Mouse (Mus musculus) midbrain, embryonic 16.5 days (tissue): ENCODE results near the gene Pafah1b2. TPM values are rescaled to one million over a fixed set of nuclear protein-coding genes. Genes with fewer than 3 reads are reported as not detected.

Source experiments
- ATAC-seq: fragments of 200-750 bp; cut with Nextera tagmentation; 2 replicates; pipeline ENCODE4 v1.8.0; 2017; ENCODE audit warnings: moderate TSS enrichment
- H3K27ac ChIP-seq: fragments of 300-500 bp; sonication (generic); 2 replicates; pipeline ENCODE4 v1.5.1; 2014; ENCODE audit warnings: mild to moderate bottlenecking, low read length, mixed read lengths
- H3K27me3 ChIP-seq: fragments of 300-500 bp; sonication (generic); 2 replicates; pipeline ENCODE4 v1.6.1; 2014; ENCODE audit warnings: low read depth, low read length, mixed read lengths; ENCODE audit not compliant: control insufficient read depth, insufficient read depth
- H3K36me3 ChIP-seq: fragments of 300-500 bp; sonication (generic); 2 replicates; pipeline ENCODE4 v1.6.1; 2014; ENCODE audit warnings: mild to moderate bottlenecking, low read length, moderate library complexity, mixed read lengths; ENCODE audit not compliant: control insufficient read depth, insufficient read depth
- H3K4me1 ChIP-seq: fragments of 300-500 bp; sonication (generic); 2 replicates; pipeline ENCODE4 v1.6.1; 2014; ENCODE audit warnings: mild to moderate bottlenecking, low read length, mixed read lengths; ENCODE audit not compliant: control insufficient read depth, insufficient read depth
- H3K4me2 ChIP-seq: fragments of 300-500 bp; sonication (generic); 2 replicates; pipeline ENCODE4 v1.6.1; 2014; ENCODE audit warnings: mild to moderate bottlenecking, low read length, mixed read lengths
- H3K4me3 ChIP-seq: fragments of 300-500 bp; sonication (generic); 2 replicates; pipeline ENCODE4 v1.5.1; 2014; ENCODE audit warnings: low read depth, mild to moderate bottlenecking, low read length, moderate library complexity, mixed read lengths
- H3K9ac ChIP-seq: fragments of 300-500 bp; sonication (generic); 2 replicates; pipeline ENCODE4 v1.6.1; 2014; ENCODE audit warnings: low read depth, low read length, mixed read lengths
- H3K9me3 ChIP-seq: fragments of 300-500 bp; sonication (generic); replicated peaks from 2 replicates; pipeline ENCODE4 v1.6.1; 2014; ENCODE audit warnings: mild to moderate bottlenecking, low read length, mixed read lengths; ENCODE audit not compliant: control insufficient read depth, poor library complexity, severe bottlenecking
- WGBS: fragments of 180-500 bp; shearing (Covaris S2); extraction: QIAGEN DNeasy Blood & Tissue Kit; methylation state at CpG from one replicate; pipeline ENCODE4 v1.1.7; 2014; 5-methylcytosine and 5-hydroxymethylcytosine counted together
- polyA plus RNA-seq: library from polyadenylated mRNA; unstranded; fragments of >200 nt; fragmentation: Nextera tagmentation; extraction: Ambion mirVana; gene quantifications from 2 replicates; pipeline ENCODE4 v1.2.1, GENCODE M21; 2015

The Pafah1b2 gene
- polyA plus RNA-seq, 1 experiment from 2014 or later: 287 TPM

DNA sequence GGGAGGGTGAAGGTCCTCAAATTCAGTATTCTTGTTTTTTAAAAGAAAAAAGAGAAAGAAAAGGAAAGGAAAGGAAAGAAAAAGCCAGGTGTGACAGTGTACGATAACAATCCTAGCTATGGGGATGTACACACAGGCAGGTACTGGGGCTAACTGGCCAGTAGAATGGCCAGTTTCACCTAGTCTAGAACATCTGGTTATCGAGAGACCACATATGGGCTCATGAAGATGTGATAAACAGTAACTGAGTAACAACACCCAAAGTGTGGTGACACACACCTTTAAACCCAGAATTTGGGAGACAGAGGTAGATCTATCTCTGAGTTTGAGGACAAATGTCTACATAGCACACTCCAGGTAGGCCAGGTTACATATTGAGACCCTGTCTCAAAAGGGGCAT lies 32.7 kb downstream of the Pafah1b2 start:
- H3K36me3 ChIP-seq: peaks cover 10% of the 10 kb centered on the region; the same call in 1 of the 2 replicates
- H3K27ac ChIP-seq: no peak overlapping the region
- WGBS: 98% methylated on average over 2 of the region's 2 CpGs
- H3K27me3 ChIP-seq: no peaks in the 10 kb centered on the region
- peaks cover 33% of the 10 kb centered on the region for H3K4me1 ChIP-seq
- no peak overlapping the region for H3K9ac ChIP-seq
- H3K9me3 ChIP-seq: no peaks in the 10 kb centered on the region
- no peak overlapping the region for H3K4me3 ChIP-seq
- H3K4me2 ChIP-seq: no peak overlapping the region
- no peak for ATAC-seq

DNA sequence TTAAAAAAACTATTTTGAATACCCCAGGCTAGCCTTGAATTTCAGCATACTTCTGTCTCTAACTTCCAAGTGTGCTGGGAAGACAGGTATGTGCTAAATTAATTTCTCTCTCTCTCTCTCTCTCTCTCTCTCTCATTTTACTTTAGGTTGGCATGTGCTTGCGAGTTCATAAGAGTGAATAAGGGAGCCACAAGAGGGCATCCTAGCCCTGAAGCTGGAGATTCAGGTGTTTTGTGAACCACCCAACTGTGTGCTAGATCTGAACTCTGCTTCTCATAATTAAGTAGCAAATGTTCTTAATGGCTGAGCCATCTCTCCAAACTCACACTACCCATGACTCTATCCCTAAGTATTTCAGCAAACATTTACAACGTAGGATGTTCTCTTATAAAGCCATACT lies 35.6 kb downstream of the Pafah1b2 start:
- no peak overlapping the region for H3K27ac ChIP-seq
- no peaks in the 10 kb centered on the region for H3K27me3 ChIP-seq
- H3K4me1 ChIP-seq: peaks cover 16% of the 10 kb centered on the region
- H3K9ac ChIP-seq: no peak overlapping the region
- H3K4me3 ChIP-seq: no peak overlapping the region
- H3K36me3 ChIP-seq: peaks cover 25% of the 10 kb centered on the region
- 86% methylated on average over 2 of the region's 2 CpGs for WGBS
- no peaks in the 10 kb centered on the region for H3K9me3 ChIP-seq
- no peak for ATAC-seq
- no peak overlapping the region for H3K4me2 ChIP-seq

DNA sequence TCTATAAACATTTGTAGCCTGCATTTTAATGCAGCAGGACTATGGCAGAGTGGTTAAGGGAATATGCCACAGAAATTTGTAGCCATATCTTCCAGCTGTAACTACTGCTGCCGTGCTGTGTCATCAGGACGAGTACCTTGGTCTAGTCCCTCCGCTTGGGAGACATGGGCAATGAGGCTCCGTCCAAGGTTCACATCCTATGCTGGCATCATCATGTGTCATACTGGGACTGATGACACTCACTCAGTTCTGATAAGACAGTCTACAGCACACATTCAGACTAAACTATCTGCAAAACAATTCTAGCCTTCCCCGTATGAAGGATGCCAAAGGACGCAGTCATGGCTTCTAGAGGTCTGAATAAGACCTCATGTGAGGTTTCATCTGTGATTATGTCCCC lies 48.9 kb downstream of the Pafah1b2 start:
- H3K4me2 ChIP-seq: no peak overlapping the region
- no peak overlapping the region for H3K9ac ChIP-seq
- H3K4me1 ChIP-seq: no peaks in the 10 kb centered on the region
- WGBS: 93% methylated on average over 6 of the region's 6 CpGs
- no peak for ATAC-seq
- H3K9me3 ChIP-seq: no peaks in the 10 kb centered on the region
- H3K27ac ChIP-seq: no peak overlapping the region
- no peaks in the 10 kb centered on the region for H3K27me3 ChIP-seq
- peaks cover 36% of the 10 kb centered on the region for H3K36me3 ChIP-seq
- H3K4me3 ChIP-seq: no peak overlapping the region

DNA sequence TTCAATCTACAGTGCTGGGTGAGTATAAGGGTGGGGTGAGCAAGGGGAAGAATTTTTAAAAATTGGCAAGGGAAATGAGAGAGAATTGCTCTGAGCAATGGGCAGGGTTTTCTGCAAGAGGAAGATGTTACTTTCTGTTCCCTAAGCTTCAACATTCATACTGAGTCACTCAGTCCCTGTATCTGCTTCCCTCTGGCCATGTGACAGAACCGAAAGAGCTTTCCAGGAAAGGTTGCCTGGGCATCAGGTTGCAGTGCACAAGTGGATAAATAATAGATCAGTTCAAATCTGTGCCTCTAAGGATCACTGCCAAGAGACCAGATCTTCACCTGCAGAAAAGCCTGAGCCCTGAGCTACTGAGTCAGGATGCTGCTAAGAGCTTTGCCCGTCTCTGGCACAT lies 50.6 kb downstream of the Pafah1b2 start:
- H3K9ac ChIP-seq: no peak overlapping the region
- WGBS: 78% methylated on average over 2 of the region's 2 CpGs
- H3K27ac ChIP-seq: no peak overlapping the region
- H3K36me3 ChIP-seq: peaks cover 29% of the 10 kb centered on the region
- no peak overlapping the region for H3K4me2 ChIP-seq
- no peak for ATAC-seq
- no peak overlapping the region for H3K4me3 ChIP-seq
- H3K27me3 ChIP-seq: no peaks in the 10 kb centered on the region
- H3K9me3 ChIP-seq: no peaks in the 10 kb centered on the region
- no peaks in the 10 kb centered on the region for H3K4me1 ChIP-seq

DNA sequence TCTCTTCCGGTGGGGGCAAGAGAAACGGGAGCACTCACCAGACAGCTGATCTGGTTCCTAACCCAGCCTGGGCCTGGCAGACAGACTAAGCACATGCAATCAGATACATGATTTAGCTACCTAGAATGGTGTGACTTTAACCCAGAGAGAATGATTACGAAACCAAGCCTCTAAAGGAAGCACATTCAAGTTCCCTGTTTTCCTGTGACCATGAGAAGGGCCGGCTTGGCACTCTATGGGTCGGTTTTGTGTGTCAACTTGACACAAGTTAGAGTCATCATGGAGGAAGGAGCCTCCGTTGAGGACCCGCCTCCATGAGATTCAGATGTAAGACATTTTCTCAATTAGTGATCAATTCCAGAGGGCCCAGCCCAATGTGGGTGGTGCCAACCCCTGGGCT lies 52.8 kb downstream of the Pafah1b2 start:
- WGBS: 89% methylated on average over 7 of the region's 7 CpGs
- Histone ChIP-seq H3K27ac (no peak overlapping the region), H3K27me3 (no peaks in the 10 kb centered on the region), H3K9me3 (no peaks in the 10 kb centered on the region), H3K4me1 (peaks cover 7% of the 10 kb centered on the region), H3K36me3 (peaks cover 16% of the 10 kb centered on the region), H3K4me3 (no peak overlapping the region), H3K4me2 (no peak overlapping the region), H3K9ac (no peak overlapping the region)
- ATAC-seq: no peak

DNA sequence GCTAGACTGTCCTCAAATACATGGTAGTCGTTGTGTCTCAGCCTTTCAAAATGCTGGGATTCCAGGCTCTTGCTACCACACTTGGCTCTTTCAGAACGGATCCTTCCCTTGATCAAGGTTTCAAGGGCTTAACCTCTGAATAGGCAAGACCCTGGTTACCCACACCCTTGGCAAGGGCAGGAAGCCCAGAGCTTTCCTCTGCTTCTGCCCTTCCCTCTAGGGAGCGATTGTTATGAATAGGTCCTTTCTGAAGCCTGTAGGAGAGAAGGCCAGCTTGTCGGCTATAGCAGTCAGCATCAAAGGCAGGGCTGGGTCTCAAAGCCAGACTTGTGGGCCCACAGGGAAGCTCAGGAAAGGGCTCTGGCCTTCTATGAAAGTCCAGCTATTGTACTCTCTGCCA lies 53.6 kb downstream of the Pafah1b2 start:
- Histone ChIP-seq H3K9ac (no peak overlapping the region), H3K27ac (no peak overlapping the region), H3K4me3 (no peak overlapping the region), H3K4me2 (no peak overlapping the region), H3K27me3 (no peaks in the 10 kb centered on the region), H3K4me1 (peaks cover 13% of the 10 kb centered on the region), H3K36me3 (peaks cover 12% of the 10 kb centered on the region), H3K9me3 (no peaks in the 10 kb centered on the region)
- no peak for ATAC-seq
- WGBS: 32% methylated on average over 4 of the region's 4 CpGs

DNA sequence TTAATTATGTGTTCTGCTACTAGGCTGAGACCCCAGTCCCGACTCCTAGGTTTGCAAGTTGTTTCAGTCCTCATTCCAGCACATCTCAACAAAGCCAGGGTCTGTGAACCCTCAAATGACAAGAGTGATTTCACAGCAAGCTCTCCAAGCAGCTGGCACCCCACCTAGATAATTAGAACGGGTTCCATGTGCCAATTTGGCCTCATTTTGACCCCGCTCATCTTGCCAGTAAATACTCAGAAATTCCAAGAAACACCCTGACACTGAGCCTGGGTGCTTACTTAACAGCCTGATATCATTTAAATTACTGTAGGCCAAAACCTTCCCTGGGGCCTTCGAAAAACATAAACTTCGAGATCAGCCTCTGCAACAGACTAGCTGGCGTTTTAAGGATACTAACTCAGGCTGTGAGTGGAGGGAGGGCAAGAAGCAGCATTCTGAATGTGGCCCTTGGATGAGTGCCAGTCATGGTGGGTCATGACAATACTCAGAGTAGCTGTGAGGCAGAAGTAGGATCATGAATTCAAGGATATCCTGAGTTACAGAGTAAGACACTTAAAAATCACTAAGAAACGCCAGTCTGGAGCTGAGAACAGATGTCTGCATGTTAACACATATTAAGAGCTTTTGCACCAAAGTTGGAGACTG lies 54.3 kb downstream of the Pafah1b2 start:
- no peak overlapping the region for H3K27ac ChIP-seq

DNA sequence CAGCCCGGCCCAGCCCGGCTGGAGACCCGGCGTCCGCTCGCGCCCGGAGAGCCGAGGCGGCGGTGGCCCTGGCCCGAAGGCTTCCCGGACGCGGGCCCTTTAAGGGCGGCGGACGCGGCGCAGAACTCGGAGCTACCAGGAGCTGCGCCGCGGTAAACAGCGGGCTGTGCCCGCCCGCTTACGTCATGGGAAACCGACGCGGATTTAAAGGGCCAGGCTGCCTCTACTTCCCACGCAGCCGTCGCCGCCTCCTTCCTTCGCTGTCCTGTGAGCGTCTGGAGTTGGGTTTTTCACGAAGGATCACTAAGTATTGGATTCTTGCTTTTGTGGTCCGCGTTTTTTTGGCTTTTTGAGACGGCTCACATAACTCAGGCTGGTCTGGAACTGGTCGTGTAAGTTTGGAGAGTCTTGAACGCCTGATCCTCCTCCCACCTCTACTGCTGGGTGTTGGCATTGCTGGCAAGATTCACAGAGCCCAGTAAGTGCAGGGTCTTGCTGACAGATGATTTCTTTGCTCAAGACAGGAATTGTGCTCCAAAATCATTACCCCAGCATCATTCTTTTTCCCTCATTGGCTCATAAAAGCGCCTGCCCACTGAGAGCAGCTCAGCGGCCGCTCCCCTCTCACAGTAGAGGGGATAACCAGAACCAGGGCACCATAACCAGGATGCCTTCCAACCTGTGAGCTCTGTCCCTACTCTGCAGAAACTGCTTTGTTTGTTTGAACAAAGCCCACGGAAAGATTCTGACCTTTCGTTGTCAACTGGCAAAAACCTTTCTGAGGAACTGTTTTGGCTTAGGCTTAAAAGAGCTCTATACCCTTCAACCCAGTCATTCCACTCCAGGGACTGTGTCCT lies 57.2 kb downstream of the Pafah1b2 start, which contains the start of gene Sidt2:
Sidt2 (minus strand) TSS at position 152 of the 857 bp plus-strand sequence.
- peak; percentile 98 for ATAC-seq
- Histone ChIP-seq H3K27ac (peak within 1 kb of the TSS; percentile 83), H3K9ac (peak within 1 kb of the TSS; percentile 93), H3K27me3 (no peaks in the 10 kb centered on the region), H3K4me1 (peaks cover 21% of the 10 kb centered on the region), H3K4me3 (peak within 1 kb of the TSS; percentile 90), H3K9me3 (no peaks in the 10 kb centered on the region), H3K4me2 (peak within 1 kb of the TSS; percentile 97), H3K36me3 (peaks cover 6% of the 10 kb centered on the region; the same call in 1 of the 2 replicates)
- 2% methylated on average over 37 of the region's 48 CpGs for WGBS

More for the DNA sequence above, 54.3 kb downstream of the Pafah1b2 start:
- Histone ChIP-seq H3K4me3 (no peak overlapping the region), H3K9ac (no peak overlapping the region), H3K4me1 (peaks cover 20% of the 10 kb centered on the region), H3K9me3 (no peaks in the 10 kb centered on the region), H3K27me3 (no peaks in the 10 kb centered on the region), H3K4me2 (no peak overlapping the region), H3K36me3 (peaks cover 6% of the 10 kb centered on the region; the same call in 1 of the 2 replicates)
- no peak for ATAC-seq
- 67% methylated on average over 7 of the region's 7 CpGs for WGBS
